In the genomic region with DNA sequence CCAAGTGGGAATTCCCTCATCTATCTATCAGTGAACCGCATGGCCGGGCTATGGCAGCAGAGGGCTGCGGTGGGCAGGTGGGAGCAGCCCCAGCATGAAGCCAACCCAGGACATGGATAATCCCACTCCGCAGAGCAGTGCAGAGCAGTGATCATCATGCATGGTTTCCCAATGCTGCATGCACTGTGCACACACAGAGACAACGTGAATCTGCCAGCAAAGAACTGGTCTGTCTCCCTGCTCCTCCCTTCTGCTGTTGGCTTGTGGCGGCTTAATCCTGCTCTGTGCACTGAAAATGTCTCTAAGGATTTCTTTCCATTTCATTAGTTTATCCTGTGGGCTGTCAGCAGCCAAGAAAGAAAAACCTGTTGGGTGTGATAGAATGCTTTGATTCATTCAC, we compare ENCODE assay signal across 10 mouse cellular contexts.
DNase-seq lines count a peak whose midpoint lies in the region; ATAC-seq lines count a peak whose summit lies in the region.
"Had no signal": no experiment of that assay in that cellular context is flagged by ENCODE, and none has a peak within 500 bp of the region (broad histone marks: within the 10 kb centered on the region; RNA-seq: fewer than 3 reads in every experiment).

No protein-coding gene starts in this region.

- no peak overlapping the region for H3K9ac ChIP-seq in kidney, embryonic 16.5 days (replicated peaks; ENCODE audit: low read length)
- H3K9ac ChIP-seq in embryonic facial prominence, embryonic 13.5 days = no peak overlapping the region; the same call in 1 of the 2 replicates
- no peak overlapping the region for H3K9ac ChIP-seq in hindbrain, embryonic 14.5 days

- H3K27ac ChIP-seq in kidney, embryonic 16.5 days (ENCODE audit: low read length) = no peak overlapping the region
- peak overlapping the region; percentile 17; the same call in 1 of the 2 replicates for H3K27ac ChIP-seq in embryonic facial prominence, embryonic 13.5 days
- peak overlapping the region; percentile 39 for H3K27ac ChIP-seq in hindbrain, embryonic 14.5 days

- no peaks in the 10 kb centered on the region for H3K36me3 ChIP-seq in kidney, embryonic 16.5 days (ENCODE audit: insufficient read depth, low read length)
- H3K36me3 ChIP-seq in embryonic facial prominence, embryonic 13.5 days = peaks cover 7% of the 10 kb centered on the region; the same call in 1 of the 2 replicates
- no peaks in the 10 kb centered on the region for H3K36me3 ChIP-seq in hindbrain, embryonic 14.5 days (replicated peaks; ENCODE audit: control insufficient read depth, insufficient read depth)

- WGBS in kidney, embryonic 16.5 days = 88% methylated on average over 6 of the region's 6 CpGs
- WGBS in embryonic facial prominence, embryonic 13.5 days = 63% methylated on average over 6 of the region's 6 CpGs
- WGBS in hindbrain, embryonic 14.5 days = 40% methylated on average over 6 of the region's 6 CpGs

- DNase-seq in kidney, postnatal 4 days = no peak
- no peak for DNase-seq in hindbrain, embryonic 14.5 days (ENCODE audit: low spot score)
- DNase-seq in retina, postnatal 7 days (ENCODE audit: low read depth, low spot score) = peak; percentile 16
- no peak for DNase-seq in testis, postnatal 14 days (ENCODE audit: low spot score)
- DNase-seq in urinary bladder, postnatal 36 days (ENCODE audit: low spot score in 2 of 2) = no peak
- DNase-seq: kidney, postnatal 36 days; lung, postnatal 36 days had no signal

- no peak overlapping the region for H3K4me2 ChIP-seq in kidney, embryonic 16.5 days (replicated peaks; ENCODE audit: low read depth, low read length)
- no peak overlapping the region for H3K4me2 ChIP-seq in embryonic facial prominence, embryonic 13.5 days
- no peak overlapping the region for H3K4me2 ChIP-seq in hindbrain, embryonic 14.5 days (replicated peaks)

- peaks cover 29% of the 10 kb centered on the region for H3K4me1 ChIP-seq in kidney, embryonic 16.5 days (ENCODE audit: insufficient read depth, low read length)
- peaks cover 58% of the 10 kb centered on the region for H3K4me1 ChIP-seq in embryonic facial prominence, embryonic 13.5 days
- peaks cover 34% of the 10 kb centered on the region for H3K4me1 ChIP-seq in hindbrain, embryonic 14.5 days (replicated peaks; ENCODE audit: control insufficient read depth, insufficient read depth, low read length)

- H3K4me3 ChIP-seq in kidney, embryonic 16.5 days (ENCODE audit: low read length) = no peak overlapping the region
- no peak overlapping the region for H3K4me3 ChIP-seq in embryonic facial prominence, embryonic 13.5 days
- H3K4me3 ChIP-seq in hindbrain, embryonic 14.5 days (replicated peaks; ENCODE audit: low read length) = no peak overlapping the region

- H3K9me3 ChIP-seq in kidney, embryonic 16.5 days (ENCODE audit: low read length) = no peaks in the 10 kb centered on the region
- H3K9me3 ChIP-seq in embryonic facial prominence, embryonic 13.5 days = 0 out of 2 replicates have a peak, but pooled peaks cover 2% of the 10 kb centered on the region
- no peaks in the 10 kb centered on the region for H3K9me3 ChIP-seq in hindbrain, embryonic 14.5 days (ENCODE audit: control insufficient read depth, low read length)

- H3K27me3 ChIP-seq in kidney, embryonic 16.5 days (ENCODE audit: insufficient read depth, low read length) = no peaks in the 10 kb centered on the region
- H3K27me3 ChIP-seq in embryonic facial prominence, embryonic 13.5 days = no peaks in the 10 kb centered on the region
- H3K27me3 ChIP-seq in hindbrain, embryonic 14.5 days (ENCODE audit: control insufficient read depth, insufficient read depth, low read length) = no peaks in the 10 kb centered on the region

- ATAC-seq in kidney, embryonic 16.5 days (ENCODE audit: low FRiP score, low TSS enrichment) = 0 out of 2 replicates have a peak, but pooled peaks have one; percentile 39
- 0 out of 2 replicates have a peak, but pooled peaks have one; percentile 35 for ATAC-seq in embryonic facial prominence, embryonic 13.5 days (ENCODE audit: insufficient number of reproducible peaks, insufficient read depth, low FRiP score, low TSS enrichment, low read depth)
- peak; percentile 58; the same call in 1 of the 2 replicates for ATAC-seq in hindbrain, embryonic 14.5 days (ENCODE audit: low FRiP score)
- no peak for ATAC-seq in megakaryocyte progenitor cell, adult 5-6 weeks (replicated peaks; ENCODE audit: poor library complexity)
